Mouse (Mus musculus) cortical plate, adult 2 months (tissue): ENCODE measurements around the gene Atxn2l.

Source experiments
- CTCF ChIP-seq: fragments of 200-500 bp; IDR thresholded peaks from 2 replicates; pipeline ENCODE4 v1.5.1; 2011; ENCODE audit warnings: mild to moderate bottlenecking, control low read depth, low read length; ENCODE audit not compliant: insufficient read depth; ENCODE audit errors: extremely low read depth
- POLR2A ChIP-seq: fragments of 200-500 bp; IDR thresholded peaks from 2 replicates; pipeline ENCODE4 v1.6.1; 2011; ENCODE audit warnings: mild to moderate bottlenecking, low read length, control low read depth; ENCODE audit not compliant: insufficient read depth; ENCODE audit errors: extremely low read depth

GRCm38 (mm10) chr7:126471361-126471760 is 31.9 kb downstream of the Atxn2l start:
- no peak for TF ChIP-seq CTCF
- TF ChIP-seq POLR2A: no peak
